Mouse (Mus musculus) activated CD4-positive, CD25-positive, alpha-beta regulatory T cell (primary cell): Measurements from ENCODE around the gene Gm4216. TPM values are rescaled to one million over a fixed set of nuclear protein-coding genes. Genes with fewer than 3 reads are reported as not detected.

Experiments
- polyA plus RNA-seq, 2 experiments: library from polyadenylated mRNA; unstranded; fragments of 100-300 nt; shearing (Covaris generic); gene quantifications; one replicate each; pipeline ENCODE4 v1.2.1; 2017

The Gm4216 gene
- polyA plus RNA-seq: not detected

GRCm38 (mm10) chr7:23019823-23020222 lies at the start of gene Gm4216:
TSS of gene Gm4216 (minus strand) at chr7:23019923.

GRCm38 (mm10) chr7:23067356-23067755 lies 47.6 kb upstream of the Gm4216 start, which contains the start of gene Gm8720:
TSS of gene Gm8720 (minus strand) at chr7:23067456.

GRCm38 (mm10) chr7:23055240-23055639 lies 35.5 kb upstream of the Gm4216 start, which contains the start of gene Vmn1r163:
TSS of gene Vmn1r163 (plus strand) at chr7:23055540.

GRCm38 (mm10) chr7:22984573-22984972 lies 35.1 kb downstream of the Gm4216 start, which contains the start of gene Gm4214:
TSS of gene Gm4214 (minus strand) at chr7:22984673.

Other genes with a start within 250 kb of the Gm4216 start
- gene Vmn1r158, start 229.1 kb downstream of the Gm4216 start, polyA plus RNA-seq: under 1 TPM in 1 of 2 experiments, not detected in 1; 0.31 TPM
- not detected for gene Vmn1r159, start 176.3 kb downstream of the Gm4216 start, polyA plus RNA-seq
- gene Vmn1r160, start 148.7 kb downstream of the Gm4216 start, polyA plus RNA-seq: not detected
- gene Gm4214, start 35.2 kb downstream of the Gm4216 start, polyA plus RNA-seq: not detected
- under 1 TPM in 1 of 2 experiments, not detected in 1; 0.21 TPM for gene Vmn1r163, start 35.6 kb upstream of the Gm4216 start, polyA plus RNA-seq
- not detected for gene Gm8720, start 47.5 kb upstream of the Gm4216 start, polyA plus RNA-seq
- under 1 TPM in 1 of 2 experiments, not detected in 1; 0.23 TPM for gene Gm10662, start 124.6 kb upstream of the Gm4216 start, polyA plus RNA-seq
- gene Vmn1r165, start 197.4 kb upstream of the Gm4216 start, polyA plus RNA-seq: not detected
- not detected for gene Vmn1r166, start 231.8 kb upstream of the Gm4216 start, polyA plus RNA-seq